Mouse (Mus musculus): ENCODE results near the gene Dyrk1a.
A peak's percentile ranks its signal among the peaks of the same experiment; 100 is the strongest.

The Dyrk1a gene

GRCm38 (mm10) chr16:94569229-94570176 lies at the start of gene Dyrk1a:
Gene Dyrk1a, plus strand, starts transcription at chr16:94570010.
- DNase-seq (ENCODE audit: low spot score in 2 of 2) = peak; percentile 97

- DNase-seq (ENCODE audit: low spot score in 2 of 2) = no peak
Measured at GRCm38 (mm10) chr16:94523594-94524377, 46.0 kb upstream of the Dyrk1a start.

DNA sequence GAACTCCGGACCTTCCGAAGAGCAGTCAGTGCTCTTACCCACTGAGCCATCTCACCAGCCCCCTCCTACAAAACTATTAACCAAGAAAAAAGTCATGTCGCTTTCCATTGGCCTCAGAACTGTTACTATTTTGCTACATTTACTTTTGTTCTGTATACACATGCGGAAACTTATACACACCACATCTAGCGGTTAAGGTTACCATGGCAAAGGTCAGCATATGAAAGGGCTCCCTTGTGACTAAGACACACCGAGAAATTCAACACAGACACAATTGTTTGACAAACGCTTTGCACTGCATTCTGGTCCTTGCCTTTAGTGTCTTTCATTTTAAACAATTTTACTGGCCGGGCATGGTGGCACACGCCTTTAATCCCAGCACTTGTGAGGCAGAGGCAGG lies 45.1 kb upstream of the Dyrk1a start:
- DNase-seq (ENCODE audit: low spot score in 2 of 2) = no peak

GRCm38 (mm10) chr16:94525955-94526343 lies 43.9 kb upstream of the Dyrk1a start:
- no peak for DNase-seq (ENCODE audit: low spot score in 2 of 2)

GRCm38 (mm10) chr16:94526344-94527151 lies 43.3 kb upstream of the Dyrk1a start, which contains the start of gene Vps26c:
Gene Vps26c, minus strand, starts transcription at chr16:94526830.
- DNase-seq (ENCODE audit: low spot score in 2 of 2) = peak; percentile 96 to 97

DNA sequence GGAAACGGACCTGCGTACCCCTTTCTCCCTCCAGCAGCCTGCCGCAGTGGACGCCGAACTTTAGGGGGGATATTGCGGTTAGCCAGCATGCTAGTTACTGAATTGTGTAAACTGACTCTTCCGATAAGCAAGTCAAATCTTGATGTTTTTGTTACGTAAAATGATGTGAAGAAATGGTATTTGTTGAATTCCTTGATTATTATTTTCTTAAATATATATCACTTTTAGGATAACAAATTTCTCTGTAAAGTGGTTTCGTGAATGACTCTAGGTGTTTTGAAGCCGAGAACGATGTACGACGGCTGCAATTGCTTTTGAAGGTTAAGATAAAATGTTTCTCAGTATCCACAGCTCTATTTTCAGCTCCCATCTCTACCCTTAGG lies 42.7 kb upstream of the Dyrk1a start:
- no peak for DNase-seq (ENCODE audit: low spot score in 2 of 2)

GRCm38 (mm10) chr16:94527546-94527945 lies 42.3 kb upstream of the Dyrk1a start:
- no peak for DNase-seq (ENCODE audit: low spot score in 2 of 2)

DNA sequence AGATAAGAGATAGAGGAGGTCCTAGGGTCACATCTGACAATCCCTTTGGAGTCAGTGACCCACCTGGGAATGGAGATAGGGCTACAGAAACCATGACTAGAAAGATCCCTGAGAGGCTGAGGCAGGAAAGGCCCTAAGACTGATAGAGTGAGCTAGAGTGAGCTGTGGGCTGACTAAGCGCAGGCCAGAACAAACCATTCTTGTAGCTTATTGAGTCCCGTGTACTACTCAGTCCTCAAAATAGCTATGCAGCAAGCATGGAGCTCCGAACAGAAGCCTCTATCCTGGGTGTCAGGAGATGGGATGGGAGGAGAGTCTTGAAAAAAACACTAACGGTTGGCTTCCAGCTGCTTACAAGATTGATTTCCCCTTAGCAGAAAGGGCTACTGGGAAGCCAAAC lies 38.5 kb upstream of the Dyrk1a start:
- no peak for DNase-seq (ENCODE audit: low spot score in 2 of 2)

- no peak for DNase-seq (ENCODE audit: low spot score in 2 of 2)
Measured at GRCm38 (mm10) chr16:94533679-94534078, 36.1 kb upstream of the Dyrk1a start.

DNA sequence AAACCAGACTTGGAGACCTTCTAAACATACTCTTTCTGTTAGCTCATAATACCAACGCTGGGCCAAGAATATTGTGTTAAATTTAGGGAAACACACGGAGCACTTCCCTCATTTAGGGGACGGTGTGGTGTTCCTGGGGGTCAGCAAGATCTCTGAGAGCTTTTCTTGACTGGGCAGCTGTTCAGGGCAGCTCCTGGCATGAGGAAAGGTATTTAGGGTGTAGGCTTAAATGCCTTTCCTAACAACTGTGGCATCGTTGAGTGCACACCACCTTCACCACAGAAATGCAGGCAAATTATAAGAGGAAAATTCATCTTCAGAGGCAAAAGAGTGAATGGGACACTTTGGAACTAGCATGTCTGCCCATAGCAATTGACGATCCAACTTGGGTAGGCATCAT lies 34.1 kb upstream of the Dyrk1a start:
- DNase-seq (ENCODE audit: low spot score in 2 of 2) = no peak

GRCm38 (mm10) chr16:94536417-94537158 lies 33.2 kb upstream of the Dyrk1a start:
- DNase-seq (ENCODE audit: low spot score in 2 of 2) = no peak

DNA sequence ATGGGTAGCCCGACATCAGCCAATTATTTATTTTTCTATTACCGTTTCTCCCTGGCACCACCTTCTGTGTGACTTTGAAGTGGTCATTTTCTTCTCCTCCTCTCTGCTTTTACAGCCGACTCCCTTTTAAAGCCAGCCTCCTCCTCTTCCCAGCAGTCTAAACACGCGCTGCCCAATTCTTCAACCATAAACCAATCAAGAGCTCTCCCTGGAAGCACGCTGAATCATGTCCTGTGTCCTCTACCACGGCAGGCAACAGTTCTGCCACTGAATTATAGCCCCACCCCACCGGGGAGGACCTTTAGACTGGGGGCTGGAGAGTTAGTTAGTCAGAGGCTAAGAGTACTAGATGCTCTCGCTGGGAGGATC lies 32.7 kb upstream of the Dyrk1a start:
- DNase-seq (ENCODE audit: low spot score in 2 of 2) = no peak

- peak in 1 of 2 experiments; percentile 25 for DNase-seq (ENCODE audit: low spot score in 2 of 2)
Measured at GRCm38 (mm10) chr16:94540140-94540539, 29.7 kb upstream of the Dyrk1a start.

DNA sequence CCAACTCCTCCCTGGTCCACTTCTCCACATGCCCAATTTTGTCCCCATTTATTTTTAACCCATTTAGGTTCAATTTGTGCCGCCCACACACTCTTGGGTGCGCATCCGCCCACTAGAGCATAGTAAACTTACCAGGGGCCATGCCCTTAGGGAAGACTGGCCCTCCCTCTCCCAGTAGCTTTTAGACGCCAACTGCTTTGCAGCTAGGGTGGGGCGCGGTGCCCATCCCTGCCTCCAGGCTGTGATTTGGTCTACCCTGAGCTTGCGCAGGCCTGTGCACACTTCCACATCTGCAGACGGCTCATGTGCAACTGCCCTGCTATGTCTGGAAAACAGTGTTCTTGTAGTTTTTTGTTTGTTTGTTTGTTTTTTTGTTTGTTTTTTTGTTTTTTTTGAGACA lies 26.9 kb upstream of the Dyrk1a start:
- no peak for DNase-seq (ENCODE audit: low spot score in 2 of 2)

- DNase-seq (ENCODE audit: low spot score in 2 of 2) = no peak
Measured at GRCm38 (mm10) chr16:94544540-94545105, 25.2 kb upstream of the Dyrk1a start.

GRCm38 (mm10) chr16:94545781-94546562 lies 23.8 kb upstream of the Dyrk1a start:
- no peak for DNase-seq (ENCODE audit: low spot score in 2 of 2)

- no peak for DNase-seq (ENCODE audit: low spot score in 2 of 2)
Measured at GRCm38 (mm10) chr16:94549813-94550212, 20.0 kb upstream of the Dyrk1a start.

DNA sequence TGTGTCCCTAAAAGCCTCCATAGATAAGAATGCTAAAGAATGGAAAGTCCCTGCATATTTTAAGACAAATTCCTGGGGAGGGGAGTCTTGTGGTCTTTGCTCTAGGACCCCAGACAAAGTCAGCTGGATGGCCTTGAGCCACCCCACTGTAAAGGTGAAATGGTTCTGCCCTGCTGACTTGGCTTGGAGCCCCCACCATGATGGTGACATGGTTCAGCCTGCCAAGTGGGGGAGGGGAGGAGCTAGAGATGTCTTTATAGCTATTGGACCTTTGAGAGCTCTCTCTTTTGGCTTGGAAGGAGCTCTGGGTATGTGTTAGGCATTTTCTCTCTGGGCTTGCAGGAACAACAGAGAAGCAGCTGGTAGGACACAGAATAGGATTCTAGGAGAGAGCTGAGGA lies 17.9 kb upstream of the Dyrk1a start:
- DNase-seq (ENCODE audit: low spot score in 2 of 2) = no peak

- DNase-seq (ENCODE audit: low spot score in 2 of 2) = no peak
Measured at GRCm38 (mm10) chr16:94555346-94555745, 14.5 kb upstream of the Dyrk1a start.

DNA sequence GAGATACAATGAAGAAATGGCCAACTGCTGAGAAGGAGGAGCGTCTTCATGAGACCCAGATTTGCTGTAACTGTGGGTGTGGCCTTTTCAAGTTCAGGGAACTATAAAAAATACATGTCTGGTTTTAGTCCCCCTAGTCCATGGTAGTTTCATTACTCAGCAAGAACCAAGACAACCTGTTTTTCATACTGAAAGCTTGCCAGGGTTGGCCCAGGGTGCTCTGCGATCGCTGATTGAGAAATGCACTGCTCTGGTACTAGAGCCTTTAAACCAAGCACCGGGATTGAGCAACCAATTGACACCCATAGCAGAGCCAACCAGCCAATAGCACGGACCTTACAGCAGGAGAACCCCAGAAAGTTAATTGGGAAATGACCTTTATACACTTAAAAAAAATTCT lies 13.6 kb upstream of the Dyrk1a start:
- no peak for DNase-seq (ENCODE audit: low spot score in 2 of 2)
